Mouse (Mus musculus) effector memory CD4-positive, alpha-beta T cell, adult 7 months (primary cell): ENCODE results near the gene Itpr2. TPM values are rescaled to one million over a fixed set of nuclear protein-coding genes. Genes with fewer than 3 reads are reported as not detected.

Experiments used
- polyA plus RNA-seq: library from polyadenylated mRNA; unstranded; fragments of 100-300 nt; shearing (Covaris generic); gene quantifications from one replicate; pipeline ENCODE4 v1.2.1, GENCODE M21; 2017

The Itpr2 gene
- polyA plus RNA-seq, result 162 TPM

GRCm38 (mm10) chr6:146501866-146502804 lies at the start of gene Itpr2:
Itpr2 (minus strand) TSS chr6:146502223.

Other genes with a start within 250 kb of the Itpr2 start
- gene Fgfr1op2, start 75.0 kb upstream of the Itpr2 start, polyA plus RNA-seq, result 140 TPM
- gene Ints13, start 75.6 kb upstream of the Itpr2 start, polyA plus RNA-seq, result 82.8 TPM
- gene Med21, start 140.3 kb upstream of the Itpr2 start, polyA plus RNA-seq, result 51.7 TPM
- gene Tm7sf3, start 140.6 kb upstream of the Itpr2 start, polyA plus RNA-seq, result 22.9 TPM
- gene Stk38l, start 222.8 kb upstream of the Itpr2 start, polyA plus RNA-seq, result 13.8 TPM